Mouse (Mus musculus): ENCODE measurements around the gene 4930402K13Rik. TPM values are rescaled to one million over a fixed set of nuclear protein-coding genes. Genes with fewer than 3 reads are reported as not detected.
A peak's percentile ranks its signal among the peaks of the same experiment; 100 is the strongest.

Gene 4930402K13Rik
- polyA plus RNA-seq, 1 experiment from 2014 or later = not detected

- 59% methylated on average over 4 of the region's 4 CpGs for WGBS
- ATAC-seq = no peak
- TF ChIP-seq CTCF (IDR thresholded peaks at IDR 0.05; ENCODE audit: low read depth) = no peak
Observed at GRCm38 (mm10) chrX:9124928-9125327, 20.6 kb downstream of the 4930402K13Rik start.

GRCm38 (mm10) chrX:9128317-9128831, 24.0 kb downstream of the 4930402K13Rik start:
- no peaks in the 10 kb centered on the region for H3K4me1 ChIP-seq (replicated peaks; ENCODE audit: control insufficient read depth, insufficient read depth, low read length)
- TF ChIP-seq CTCF (IDR thresholded peaks at IDR 0.05; ENCODE audit: low read depth) = peak; percentile 65
- H3K4me3 ChIP-seq (ENCODE audit: low read depth, low read length) = no peak overlapping the region
- 32% methylated on average over 7 of the region's 7 CpGs for WGBS
- H3K9ac ChIP-seq (ENCODE audit: low read depth, low read length) = no peak overlapping the region
- no peaks in the 10 kb centered on the region for H3K27me3 ChIP-seq (replicated peaks; ENCODE audit: control insufficient read depth, insufficient read depth, low read length)
- no peaks in the 10 kb centered on the region for H3K9me3 ChIP-seq (ENCODE audit: control insufficient read depth)
- H3K4me2 ChIP-seq (replicated peaks; ENCODE audit: low read depth) = no peak overlapping the region
- ATAC-seq = no peak
- H3K36me3 ChIP-seq (ENCODE audit: control insufficient read depth, insufficient read depth) = no peaks in the 10 kb centered on the region
- H3K27ac ChIP-seq (ENCODE audit: low read depth, low read length) = no peak overlapping the region

More at GRCm38 (mm10) chrX:9124928-9125327, 20.6 kb downstream of the 4930402K13Rik start:
- no peak overlapping the region for H3K4me3 ChIP-seq (ENCODE audit: low read depth, low read length)
- no peaks in the 10 kb centered on the region for H3K36me3 ChIP-seq (ENCODE audit: control insufficient read depth, insufficient read depth)
- no peaks in the 10 kb centered on the region for H3K4me1 ChIP-seq (replicated peaks; ENCODE audit: control insufficient read depth, insufficient read depth, low read length)
- H3K9me3 ChIP-seq (ENCODE audit: control insufficient read depth) = no peaks in the 10 kb centered on the region
- H3K27ac ChIP-seq (ENCODE audit: low read depth, low read length) = no peak overlapping the region
- no peak overlapping the region for H3K4me2 ChIP-seq (replicated peaks; ENCODE audit: low read depth)
- H3K9ac ChIP-seq (ENCODE audit: low read depth, low read length) = no peak overlapping the region
- H3K27me3 ChIP-seq (replicated peaks; ENCODE audit: control insufficient read depth, insufficient read depth, low read length) = no peaks in the 10 kb centered on the region

GRCm38 (mm10) chrX:9139290-9139948, 35.1 kb downstream of the 4930402K13Rik start:
- no peak for TF ChIP-seq CTCF (IDR thresholded peaks at IDR 0.05; ENCODE audit: low read depth)
- no peak overlapping the region for H3K4me3 ChIP-seq (ENCODE audit: low read depth, low read length)
- no peak for ATAC-seq
- H3K4me1 ChIP-seq (replicated peaks; ENCODE audit: control insufficient read depth, insufficient read depth, low read length) = no peaks in the 10 kb centered on the region
- H3K4me2 ChIP-seq (replicated peaks; ENCODE audit: low read depth) = no peak overlapping the region
- no peaks in the 10 kb centered on the region for H3K27me3 ChIP-seq (replicated peaks; ENCODE audit: control insufficient read depth, insufficient read depth, low read length)
- H3K9me3 ChIP-seq (ENCODE audit: control insufficient read depth) = no peaks in the 10 kb centered on the region
- no peaks in the 10 kb centered on the region for H3K36me3 ChIP-seq (ENCODE audit: control insufficient read depth, insufficient read depth)
- no peak overlapping the region for H3K27ac ChIP-seq (ENCODE audit: low read depth, low read length)
- no peak overlapping the region for H3K9ac ChIP-seq (ENCODE audit: low read depth, low read length)
- WGBS = 83% methylated on average over 4 of the region's 4 CpGs

GRCm38 (mm10) chrX:9142669-9143068, 38.3 kb downstream of the 4930402K13Rik start:
- no peak for TF ChIP-seq CTCF (IDR thresholded peaks at IDR 0.05; ENCODE audit: low read depth)
- Histone ChIP-seq H3K4me1 (replicated peaks; ENCODE audit: control insufficient read depth, insufficient read depth, low read length) (no peaks in the 10 kb centered on the region), H3K36me3 (ENCODE audit: control insufficient read depth, insufficient read depth) (no peaks in the 10 kb centered on the region), H3K27ac (ENCODE audit: low read depth, low read length) (no peak overlapping the region), H3K9me3 (ENCODE audit: control insufficient read depth) (no peaks in the 10 kb centered on the region), H3K4me2 (replicated peaks; ENCODE audit: low read depth) (no peak overlapping the region), H3K4me3 (ENCODE audit: low read depth, low read length) (no peak overlapping the region), H3K9ac (ENCODE audit: low read depth, low read length) (no peak overlapping the region), H3K27me3 (replicated peaks; ENCODE audit: control insufficient read depth, insufficient read depth, low read length) (no peaks in the 10 kb centered on the region)
- ATAC-seq = no peak
- 45% methylated on average over 2 of the region's 2 CpGs for WGBS

Other genes with a start within 250 kb of the 4930402K13Rik start
- not detected in 2 replicates for gene Gm5751, start 230.3 kb upstream of the 4930402K13Rik start, polyA plus RNA-seq (2015; fragmentation: Nextera tagmentation; extraction: Ambion mirVana)
- 1.9 and 2.3 TPM in 2 replicates for gene B630019K06Rik, start 212.2 kb upstream of the 4930402K13Rik start, polyA plus RNA-seq (2015; fragmentation: Nextera tagmentation; extraction: Ambion mirVana)
- gene Fthl17b, start 141.6 kb upstream of the 4930402K13Rik start, polyA plus RNA-seq (2015; fragmentation: Nextera tagmentation; extraction: Ambion mirVana) = not detected in 2 replicates
- gene Fthl17c, start 128.0 kb upstream of the 4930402K13Rik start, polyA plus RNA-seq (2015; fragmentation: Nextera tagmentation; extraction: Ambion mirVana) = not detected in 2 replicates
- not detected in 2 replicates for gene Fthl17d, start 117.8 kb upstream of the 4930402K13Rik start, polyA plus RNA-seq (2015; fragmentation: Nextera tagmentation; extraction: Ambion mirVana)
- gene Fthl17e, start 71.1 kb upstream of the 4930402K13Rik start, polyA plus RNA-seq (2015; fragmentation: Nextera tagmentation; extraction: Ambion mirVana) = not detected in 2 replicates
- gene Fthl17f, start 41.5 kb upstream of the 4930402K13Rik start, polyA plus RNA-seq (2015; fragmentation: Nextera tagmentation; extraction: Ambion mirVana) = not detected in 2 replicates
- gene Lancl3, start 95.3 kb downstream of the 4930402K13Rik start, polyA plus RNA-seq (2015; fragmentation: Nextera tagmentation; extraction: Ambion mirVana) = 0.46 and 0.65 TPM in 2 replicates
- not detected in 2 replicates for gene Gm14862, start 152.3 kb downstream of the 4930402K13Rik start, polyA plus RNA-seq (2015; fragmentation: Nextera tagmentation; extraction: Ambion mirVana)
- 6.7 TPM in 2 replicates for gene Xk, start 168.2 kb downstream of the 4930402K13Rik start, polyA plus RNA-seq (2015; fragmentation: Nextera tagmentation; extraction: Ambion mirVana)
- 0.42 and 0.52 TPM in 2 replicates for gene H2al1m, start 179.2 kb downstream of the 4930402K13Rik start, polyA plus RNA-seq (2015; fragmentation: Nextera tagmentation; extraction: Ambion mirVana)
- not detected in 2 replicates for gene H2al1k, start 246.1 kb downstream of the 4930402K13Rik start, polyA plus RNA-seq (2015; fragmentation: Nextera tagmentation; extraction: Ambion mirVana)